ENCODE assay signal across 9 mouse cellular contexts in genomic region chr5:110466531-110467424, GRCm38 (mm10). TPM values are rescaled to one million over a fixed set of nuclear protein-coding genes. Genes with fewer than 3 reads are reported as not detected.
DNase-seq lines count a peak whose midpoint lies in the region; ATAC-seq and TF ChIP-seq lines count a peak whose summit lies in the region.
"Had no signal": no experiment of that assay in that cellular context is flagged by ENCODE, and none has a peak within 500 bp of the region (broad histone marks: within the 10 kb centered on the region; RNA-seq: fewer than 3 reads in every experiment).

No protein-coding gene starts in this region.

- no peak overlapping the region for H3K4me3 ChIP-seq in kidney, embryonic 16.5 days (ENCODE audit: low read length)
- no peak overlapping the region for H3K4me3 ChIP-seq in gastrocnemius, adult 2 months
- no peak overlapping the region for H3K4me3 ChIP-seq in midbrain, postnatal 0 days (ENCODE audit: low read depth, low read length)
- no peak overlapping the region for H3K4me3 ChIP-seq in lung, postnatal 0 days (ENCODE audit: low read depth, low read length)
- H3K4me3 ChIP-seq in limb, embryonic 10.5 days: no peak overlapping the region

- peak; percentile 33; the same call in 1 of the 2 replicates for ATAC-seq in kidney, embryonic 16.5 days (ENCODE audit: low FRiP score, low TSS enrichment)
- ATAC-seq in midbrain, postnatal 0 days (ENCODE audit: low FRiP score): peak; percentile 34; the same call in 1 of the 2 replicates
- no peak for ATAC-seq in megakaryocyte-erythroid progenitor cell, adult 5-6 weeks (replicated peaks; ENCODE audit: low FRiP score, low TSS enrichment, poor library complexity, severe bottlenecking)
- ATAC-seq in lung, postnatal 0 days: no peak

- 36% methylated on average over 11 of the region's 11 CpGs for WGBS in kidney, embryonic 16.5 days
- WGBS in midbrain, postnatal 0 days: 60% methylated on average over 11 of the region's 11 CpGs
- 53% methylated on average over 11 of the region's 11 CpGs for WGBS in lung, postnatal 0 days
- WGBS in limb, embryonic 10.5 days: 77% methylated on average over 11 of the region's 11 CpGs

- no peak overlapping the region for H3K9ac ChIP-seq in kidney, embryonic 16.5 days (replicated peaks; ENCODE audit: low read length)
- H3K9ac ChIP-seq in midbrain, postnatal 0 days (replicated peaks; ENCODE audit: low read length, poor library complexity, severe bottlenecking): no peak overlapping the region
- no peak overlapping the region for H3K9ac ChIP-seq in lung, postnatal 0 days (replicated peaks; ENCODE audit: low read depth)

- H3K4me2 ChIP-seq in kidney, embryonic 16.5 days (replicated peaks; ENCODE audit: low read depth, low read length): no peak overlapping the region
- no peak overlapping the region for H3K4me2 ChIP-seq in midbrain, postnatal 0 days (ENCODE audit: low read depth, low read length, poor library complexity, severe bottlenecking)
- no peak overlapping the region for H3K4me2 ChIP-seq in lung, postnatal 0 days (replicated peaks; ENCODE audit: low read depth, low read length)

- no peaks in the 10 kb centered on the region for H3K9me3 ChIP-seq in kidney, embryonic 16.5 days (ENCODE audit: low read length)
- no peaks in the 10 kb centered on the region for H3K9me3 ChIP-seq in midbrain, postnatal 0 days (ENCODE audit: low read length)
- H3K9me3 ChIP-seq in lung, postnatal 0 days (ENCODE audit: low read length): no peaks in the 10 kb centered on the region
- no peaks in the 10 kb centered on the region for H3K9me3 ChIP-seq in limb, embryonic 10.5 days (replicated peaks)

- H3K27me3 ChIP-seq in kidney, embryonic 16.5 days (ENCODE audit: insufficient read depth, low read length): no peaks in the 10 kb centered on the region
- H3K27me3 ChIP-seq in midbrain, postnatal 0 days (ENCODE audit: insufficient read depth, low read length): no peaks in the 10 kb centered on the region
- no peaks in the 10 kb centered on the region for H3K27me3 ChIP-seq in lung, postnatal 0 days (replicated peaks; ENCODE audit: insufficient read depth, low read length)
- peaks cover 4% of the 10 kb centered on the region; the same call in 1 of the 2 replicates for H3K27me3 ChIP-seq in limb, embryonic 10.5 days (ENCODE audit: low read depth, poor library complexity, severe bottlenecking)

- H3K4me1 ChIP-seq in kidney, embryonic 16.5 days (ENCODE audit: insufficient read depth, low read length): peaks cover 5% of the 10 kb centered on the region; the same call in 1 of the 2 replicates
- peaks cover 3% of the 10 kb centered on the region; the same call in 1 of the 2 replicates for H3K4me1 ChIP-seq in midbrain, postnatal 0 days (ENCODE audit: insufficient read depth, low read length)
- H3K4me1 ChIP-seq in lung, postnatal 0 days (ENCODE audit: insufficient read depth, low read depth, low read length): no peaks in the 10 kb centered on the region
- peaks cover 4% of the 10 kb centered on the region for H3K4me1 ChIP-seq in limb, embryonic 10.5 days

- intact Hi-C loops in gastrocnemius, adult 2 months (cut with DNase I): no loop called here

- no peak overlapping the region for H3K27ac ChIP-seq in kidney, embryonic 16.5 days (ENCODE audit: low read length)
- H3K27ac ChIP-seq in gastrocnemius, adult 2 months: peak overlapping the region; percentile 63
- no peak overlapping the region for H3K27ac ChIP-seq in midbrain, postnatal 0 days (ENCODE audit: low read depth, low read length)
- H3K27ac ChIP-seq in lung, postnatal 0 days (ENCODE audit: low read length): no peak overlapping the region
- no peak overlapping the region for H3K27ac ChIP-seq in limb, embryonic 10.5 days

- no peaks in the 10 kb centered on the region for H3K36me3 ChIP-seq in kidney, embryonic 16.5 days (ENCODE audit: insufficient read depth, low read length)
- no peaks in the 10 kb centered on the region for H3K36me3 ChIP-seq in midbrain, postnatal 0 days (ENCODE audit: insufficient read depth, low read length)
- no peaks in the 10 kb centered on the region for H3K36me3 ChIP-seq in lung, postnatal 0 days (ENCODE audit: insufficient read depth, low read length)
- no peaks in the 10 kb centered on the region for H3K36me3 ChIP-seq in limb, embryonic 10.5 days

- peak; percentile 27 for TF ChIP-seq CTCF in gastrocnemius, adult 2 months (IDR thresholded peaks at IDR 0.05)
- TF ChIP-seq CTCF in midbrain, postnatal 0 days (IDR thresholded peaks at IDR 0.05): no peak
- TF ChIP-seq CTCF in lung, postnatal 0 days (IDR thresholded peaks at IDR 0.05): no peak

- no peak for TF ChIP-seq EP300 in lung, postnatal 0 days (IDR thresholded peaks at IDR 0.05)

- DNase-seq in kidney, adult 8-10 months: no peak
- DNase-seq in adrenal gland, postnatal 36 days: peak; percentile 58 to 62
- peak; percentile 59 for DNase-seq in gastrocnemius, adult 2 months
- peak; percentile 79 for DNase-seq in midbrain, postnatal 0 days (ENCODE audit: low spot score)
- no peak for DNase-seq in lung, postnatal 0 days (ENCODE audit: low spot score)
- no peak for DNase-seq in limb, embryonic 10.5 days (ENCODE audit: low spot score)
- DNase-seq: layer of hippocampus, postnatal 36 days had no signal

RNA-seq across cellular contexts. Expression of gene Fbrsl1, which starts 18.5 kb away (rescaled TPM):
- polyA plus RNA-seq in kidney, embryonic 16.5 days (2015; fragmentation: Nextera tagmentation; extraction: Ambion mirVana): 8.6 and 9.8 TPM in 2 replicates
- total RNA-seq in adrenal gland, postnatal 36 days (2021): 10 to 100 TPM; 65.6 to 68.6 TPM
- 10 to 100 TPM; 32.7 to 36.8 TPM for total RNA-seq in gastrocnemius, adult 2 months (2021)
- 32.8 and 36.2 TPM in 2 replicates for total RNA-seq in midbrain, postnatal 0 days (2014; rRNA removed)
- 14.7 and 20.3 TPM in 2 replicates for polyA plus RNA-seq in midbrain, postnatal 0 days (2015; fragmentation: Nextera tagmentation; extraction: Ambion mirVana)
- 32.2 and 37.6 TPM in 2 replicates for total RNA-seq in megakaryocyte-erythroid progenitor cell, adult 5-6 weeks (2014; fragmentation: Nextera tagmentation)
- total RNA-seq in megakaryocyte-erythroid progenitor cell, adult 5-6 weeks (2017): 3.1 and 9.8 TPM in 2 replicates
- 9.0 and 10.4 TPM in 2 replicates for polyA plus RNA-seq in lung, postnatal 0 days (2015; fragmentation: Nextera tagmentation; extraction: Ambion mirVana)
- 22.5 and 24.8 TPM in 2 replicates for polyA plus RNA-seq in limb, embryonic 10.5 days (2016; fragmentation: Nextera tagmentation; extraction: Ambion mirVana)

Comparison
In these comparisons a context has a peak if more than half of its experiments do, and no peak if none do; other contexts are left out.
1. ATAC-seq: peak in kidney, embryonic 16.5 days (single experiment) and midbrain, postnatal 0 days (single experiment); none in megakaryocyte-erythroid progenitor cell, adult 5-6 weeks (single experiment) and lung, postnatal 0 days (single experiment).
2. DNase-seq: peak in adrenal gland, postnatal 36 days (2 of 2), gastrocnemius, adult 2 months (single experiment) and midbrain, postnatal 0 days (single experiment); none in kidney, adult 8-10 months (0 of 2), lung, postnatal 0 days (single experiment) and limb, embryonic 10.5 days (single experiment).